Mouse (Mus musculus) neural tube, embryonic 10.5 days (tissue): ENCODE data around the gene C2cd4c.

Experiments
- DNase-seq: peaks from one replicate; pipeline ENCODE4 v3.0.0-alpha.2; 2017; ENCODE audit warnings: low spot score; ENCODE audit errors: extremely low spot score

Gene C2cd4c

GRCm38 (mm10) chr10:79612192-79613135, 1.4 kb downstream of the C2cd4c start:
- peak; percentile 59 for DNase-seq

- no peak for DNase-seq
Observed at GRCm38 (mm10) chr10:79611296-79611695, 2.5 kb downstream of the C2cd4c start.

- DNase-seq: no peak
Observed at GRCm38 (mm10) chr10:79609276-79609675, 4.5 kb downstream of the C2cd4c start.

DNA sequence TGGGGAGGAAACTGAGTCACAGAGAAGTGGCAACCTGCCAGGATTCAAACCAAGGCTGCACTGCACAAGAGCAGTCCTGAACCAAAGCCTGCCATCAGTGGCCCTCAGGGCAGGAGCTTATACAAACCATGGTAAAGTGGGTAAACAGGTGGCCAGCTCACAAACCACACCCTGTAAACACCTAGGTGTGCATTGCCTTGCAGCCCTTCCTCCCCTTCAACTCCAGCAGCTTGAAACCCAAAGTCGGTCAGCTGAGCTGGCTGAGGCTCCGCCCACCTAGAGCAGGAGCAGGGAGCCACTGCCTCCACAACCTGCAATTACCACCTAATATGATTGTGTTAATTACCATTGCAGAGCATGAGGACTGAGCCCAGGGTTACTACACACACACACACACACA, 5.9 kb downstream of the C2cd4c start:
- DNase-seq: no peak

DNA sequence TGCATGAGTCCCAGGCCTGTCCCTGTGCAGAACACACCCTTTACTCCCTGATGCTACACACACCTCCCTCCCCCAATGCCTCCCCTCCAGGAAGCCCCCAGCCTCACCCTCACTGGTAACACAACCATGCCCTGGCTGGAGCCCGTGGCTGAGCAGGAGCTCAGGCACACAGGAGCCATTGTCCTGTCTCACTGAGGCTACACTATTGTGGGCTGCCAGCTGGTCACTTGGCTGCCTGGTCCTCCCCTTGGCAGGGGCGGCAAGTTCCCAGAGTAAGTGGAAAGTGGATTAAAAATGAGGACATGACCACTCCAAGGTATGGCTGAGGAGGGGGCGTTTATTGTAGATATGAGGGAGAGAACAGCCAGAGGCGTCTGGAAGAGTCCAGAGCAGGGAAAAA, 7.3 kb downstream of the C2cd4c start:
- DNase-seq: no peak

GRCm38 (mm10) chr10:79597936-79598230, 15.9 kb downstream of the C2cd4c start:
- DNase-seq: no peak

DNA sequence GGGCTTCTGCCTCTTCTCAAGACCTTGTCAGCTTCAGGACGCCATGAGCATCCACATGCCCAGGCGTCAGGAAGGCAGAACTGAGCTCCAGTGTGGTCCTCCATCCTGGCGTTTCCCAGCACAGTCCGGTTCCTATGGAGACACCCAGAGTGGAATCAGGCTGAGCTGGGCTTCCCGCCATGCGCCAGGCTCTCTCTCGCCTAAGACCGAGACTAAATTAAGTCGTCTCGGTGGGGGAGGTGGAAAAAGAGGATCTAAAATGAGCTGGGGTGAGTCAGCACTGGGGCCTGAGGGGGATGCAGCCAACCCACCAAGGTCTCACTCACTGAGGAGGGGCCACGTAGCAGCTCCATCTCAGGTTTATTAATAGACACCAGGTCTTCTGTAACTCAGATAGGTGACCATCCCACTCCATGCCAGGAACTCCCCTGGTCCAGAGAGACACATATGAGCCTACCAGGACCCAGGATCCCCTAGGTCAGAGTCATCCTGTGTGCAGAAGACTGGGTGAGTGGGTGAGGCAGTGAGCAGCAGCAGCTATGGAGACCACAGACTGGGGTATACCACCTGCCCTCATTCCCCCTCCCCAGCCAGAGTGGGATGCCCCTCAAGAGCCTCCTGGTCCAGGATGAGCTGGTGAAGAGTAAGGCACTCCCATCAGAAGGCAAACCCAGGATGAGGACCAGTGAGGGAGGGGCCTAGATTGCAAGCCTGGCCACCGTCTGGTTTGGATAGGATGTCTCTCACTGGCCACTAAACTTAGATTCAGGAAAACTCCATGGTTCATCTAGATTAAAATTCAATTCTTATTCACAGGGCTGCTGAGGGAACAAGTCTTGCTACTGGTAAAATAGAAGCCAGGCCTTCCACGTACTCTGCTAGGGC, 16.5 kb downstream of the C2cd4c start:
- DNase-seq: no peak

DNA sequence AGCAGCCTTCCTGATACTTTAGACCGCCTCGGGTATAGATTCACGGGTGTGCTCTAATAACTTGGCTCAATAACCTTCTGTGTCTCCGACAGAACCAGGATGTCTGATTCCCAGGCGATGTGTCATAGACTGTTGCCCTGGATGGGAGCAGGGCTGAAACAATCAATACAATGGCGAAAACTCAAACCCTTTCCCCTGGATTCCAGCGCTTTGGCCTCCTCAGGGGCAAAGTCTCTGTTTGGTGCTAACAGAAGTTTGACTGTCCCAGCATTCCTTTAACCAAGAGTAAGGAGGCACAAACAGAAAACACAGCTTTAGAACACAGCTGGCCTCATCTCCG, 18.3 kb downstream of the C2cd4c start:
- no peak for DNase-seq

DNA sequence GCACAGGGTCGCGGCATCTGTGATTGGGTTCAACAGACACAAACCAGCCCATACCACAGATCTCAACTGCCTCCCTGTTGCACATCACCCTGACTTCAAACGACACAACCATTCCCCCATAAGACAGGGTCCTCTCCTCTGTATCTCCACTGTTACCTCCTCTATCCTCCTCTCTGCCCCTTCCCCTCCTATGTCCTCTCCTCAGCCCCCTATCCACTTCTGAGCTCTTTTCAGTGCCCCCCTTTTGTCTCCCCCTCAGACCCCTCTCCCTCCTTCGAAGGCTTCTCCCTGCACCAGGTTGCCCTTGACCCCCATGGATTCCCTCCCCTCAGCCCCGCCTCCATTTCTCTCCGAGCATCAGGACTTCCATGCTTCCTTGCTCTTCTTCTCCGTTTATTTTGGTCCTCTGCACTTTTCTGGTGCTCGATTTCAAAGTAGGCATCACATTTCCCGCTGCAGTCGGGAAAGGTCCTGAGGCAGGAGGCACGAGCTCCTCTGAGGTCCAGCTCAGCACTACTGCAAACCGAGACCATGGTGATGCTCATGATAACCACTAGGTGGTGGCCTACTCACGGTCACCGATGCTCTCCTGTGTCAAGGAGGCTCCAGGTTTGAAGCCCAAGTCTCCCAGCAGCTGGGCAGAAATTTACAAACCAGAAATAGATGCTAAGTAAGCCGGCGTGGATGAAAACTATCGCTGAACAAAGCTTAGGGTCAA, 18.8 kb downstream of the C2cd4c start:
- DNase-seq: peak; percentile 55

DNA sequence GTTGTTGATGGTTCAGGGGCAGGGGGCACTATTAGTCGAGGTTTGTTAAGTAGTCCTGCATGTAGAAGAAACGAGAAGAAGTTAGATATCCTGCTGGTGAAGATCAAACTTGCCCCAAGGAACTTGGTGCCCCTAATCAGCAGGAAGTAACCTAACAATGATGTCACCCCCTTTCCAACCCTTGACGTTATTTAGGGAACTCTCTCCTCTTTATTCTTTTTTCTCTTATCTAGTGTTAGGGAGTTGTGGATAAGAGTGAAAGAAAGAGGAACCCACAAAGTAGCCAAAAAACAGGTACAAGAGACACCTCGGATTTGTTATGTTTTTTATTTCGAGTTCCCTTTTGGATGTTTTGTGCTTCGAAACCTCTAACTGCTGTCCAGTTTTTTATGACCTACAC, 19.7 kb downstream of the C2cd4c start:
- DNase-seq: no peak

DNA sequence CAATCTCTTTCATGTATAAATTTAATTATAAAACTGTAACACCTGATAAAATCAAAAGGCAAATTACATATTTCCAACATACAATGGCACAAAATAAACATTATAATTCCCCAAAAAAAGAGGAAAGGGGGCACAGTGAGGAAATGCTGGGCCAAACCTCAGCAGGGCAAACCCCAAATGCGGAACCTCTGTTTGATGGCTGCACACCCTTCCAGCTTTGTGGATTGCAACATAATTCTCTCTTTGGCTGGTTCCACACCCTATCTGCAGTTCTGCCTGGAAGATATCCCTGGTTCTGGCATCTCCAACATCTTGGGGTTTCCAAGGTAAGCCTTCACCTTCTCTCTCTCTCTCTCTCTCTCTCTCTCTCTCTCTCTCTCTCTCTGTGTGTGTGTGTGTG, 23.1 kb downstream of the C2cd4c start:
- no peak for DNase-seq

GRCm38 (mm10) chr10:79587752-79588126, 26.1 kb downstream of the C2cd4c start:
- no peak for DNase-seq

DNA sequence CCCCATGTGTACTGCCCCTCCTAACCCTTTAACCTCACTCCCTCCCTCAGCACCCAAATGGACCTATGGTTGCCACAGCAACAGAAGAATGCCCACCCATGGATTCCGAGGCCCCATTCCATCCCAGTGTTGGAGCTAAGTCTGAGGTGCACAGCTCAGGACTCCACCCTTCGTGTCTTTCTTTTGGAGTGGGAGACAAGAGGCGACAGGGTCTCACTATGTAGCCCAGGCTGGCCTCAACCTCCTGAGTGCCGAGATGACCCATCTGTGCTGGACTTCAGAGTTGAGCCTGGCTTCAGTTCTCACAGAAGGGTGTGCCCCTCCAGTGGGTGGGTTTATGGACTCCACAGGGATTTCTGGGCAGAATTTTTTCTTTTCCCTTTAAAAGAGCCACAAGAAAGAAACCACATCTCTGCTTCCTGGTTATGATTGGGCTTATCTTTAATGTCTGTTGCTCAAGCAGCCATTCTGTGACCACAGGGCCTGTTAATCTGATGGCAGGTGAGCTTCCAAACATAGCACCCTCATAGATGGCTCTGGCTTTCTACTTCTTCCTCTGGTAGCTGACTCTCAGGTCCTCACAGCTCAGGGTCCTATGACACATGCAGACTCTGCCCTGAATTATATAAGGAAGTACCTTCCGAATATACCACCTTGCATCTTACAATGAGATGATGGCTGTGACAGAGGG, 26.6 kb downstream of the C2cd4c start, which contains the start of gene Theg:
Theg (minus strand) TSS at position 271 of the 691 bp plus-strand sequence.
- DNase-seq: no peak

DNA sequence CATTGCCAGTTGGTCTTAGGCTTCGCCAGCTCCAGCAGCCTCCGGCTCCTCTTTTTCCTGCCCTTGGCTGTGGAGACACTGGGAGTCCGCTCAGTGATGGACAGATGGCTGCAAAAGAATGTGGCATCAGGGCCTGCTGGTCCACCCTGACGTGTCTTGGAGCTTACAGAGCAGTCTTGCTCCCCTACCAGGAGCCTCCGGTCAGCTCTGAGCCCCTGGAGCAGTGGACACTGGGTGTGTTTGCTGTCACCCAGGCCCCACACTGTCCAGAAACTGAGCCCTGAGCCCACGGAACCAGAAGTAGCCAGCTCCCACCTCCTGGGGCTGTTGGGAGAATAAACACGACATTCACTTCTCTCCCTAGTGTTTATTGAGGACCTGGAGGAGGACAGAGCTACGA, 27.6 kb downstream of the C2cd4c start:
- DNase-seq: no peak

GRCm38 (mm10) chr10:79585723-79586122, 28.1 kb downstream of the C2cd4c start:
- DNase-seq: no peak

DNA sequence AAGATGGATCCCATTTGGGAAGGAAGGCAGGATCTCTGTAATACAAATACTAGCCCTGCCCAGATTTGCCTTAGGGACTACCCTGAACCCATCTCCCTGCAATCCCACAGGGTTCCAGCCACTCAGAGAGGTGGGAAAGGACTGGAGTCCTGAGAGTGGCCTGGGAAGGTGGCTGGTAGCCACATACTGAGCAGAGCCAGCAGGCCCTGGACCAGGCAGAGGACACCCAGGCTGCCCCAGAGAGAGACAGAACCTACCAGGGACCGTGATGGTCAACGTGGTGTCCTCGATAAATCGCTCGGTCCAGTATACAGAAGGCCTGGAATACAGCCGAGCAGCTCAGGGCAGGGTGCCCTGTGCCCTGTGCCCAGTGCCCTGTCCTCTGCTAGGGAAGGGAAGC, 28.7 kb downstream of the C2cd4c start:
- DNase-seq: no peak

DNA sequence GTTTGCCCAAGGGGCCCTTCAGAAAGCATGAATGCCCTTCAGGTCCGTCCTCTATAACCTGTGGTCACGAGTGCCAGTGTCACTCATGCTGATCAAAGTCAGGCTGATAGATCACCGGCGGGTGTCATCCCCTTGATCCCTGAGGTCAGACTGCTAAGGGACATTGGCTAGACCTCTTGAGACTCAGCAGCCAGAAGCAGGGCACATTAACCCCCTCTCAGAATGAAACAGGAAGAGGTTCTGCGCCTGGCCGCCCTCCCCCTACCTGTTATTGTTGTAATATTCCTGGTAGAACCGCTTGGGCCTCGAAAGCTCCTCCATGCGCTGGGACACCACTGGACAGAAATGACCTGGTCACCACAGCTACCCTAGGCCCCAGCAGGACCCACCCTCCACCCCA, 29.4 kb downstream of the C2cd4c start:
- no peak for DNase-seq

DNA sequence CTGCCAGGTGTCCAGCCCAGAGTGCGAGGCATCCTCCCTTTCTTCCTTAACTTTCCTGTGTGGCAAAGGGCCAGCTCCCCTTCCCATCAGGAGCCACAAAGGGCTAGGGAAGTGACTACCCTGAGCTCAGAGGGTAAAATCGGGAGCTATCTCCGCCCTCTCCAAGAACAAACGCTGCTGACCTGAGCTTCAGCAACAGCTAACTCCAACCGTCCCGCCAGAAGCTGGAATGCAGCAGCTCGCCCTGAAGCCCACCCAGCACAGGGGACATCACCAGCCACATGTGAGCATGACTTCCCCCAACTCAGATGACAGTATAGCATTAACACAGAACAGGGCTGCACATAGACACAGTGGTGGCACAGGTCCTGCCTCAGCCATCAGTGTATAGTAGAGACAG, 29.8 kb downstream of the C2cd4c start:
- no peak for DNase-seq

- DNase-seq: no peak
Observed at GRCm38 (mm10) chr10:79581501-79581900, 32.3 kb downstream of the C2cd4c start.

GRCm38 (mm10) chr10:79580811-79581210, 33.0 kb downstream of the C2cd4c start:
- peak; percentile 70 for DNase-seq

DNA sequence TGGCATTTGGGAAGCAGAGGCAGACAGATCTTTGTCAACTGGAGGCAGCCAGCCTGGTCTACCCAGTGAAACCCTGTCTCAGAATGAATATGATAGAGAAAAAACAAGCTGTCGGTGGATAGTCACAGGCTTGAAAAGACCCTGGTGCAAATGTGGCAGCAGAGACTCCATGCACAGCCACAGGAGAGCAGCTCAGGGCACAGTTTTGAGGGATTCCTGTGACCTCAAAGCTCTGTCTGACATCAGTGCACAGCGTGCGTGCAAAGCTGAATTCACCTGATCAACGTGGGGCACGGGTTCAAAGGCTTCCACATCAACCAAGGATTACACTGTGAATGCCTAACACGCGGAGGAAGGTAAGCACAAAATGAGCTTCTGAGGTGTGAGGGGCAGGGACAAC, 33.5 kb downstream of the C2cd4c start:
- DNase-seq: no peak
